Mouse (Mus musculus): Measurements from ENCODE around the gene Tln1. TPM values are rescaled to one million over a fixed set of nuclear protein-coding genes. Genes with fewer than 3 reads are reported as not detected.
"Not testable (repeated sequence)": the region's sequence is repeated elsewhere in the genome, so short reads cannot be mapped to it uniquely, and the experiment has no call there.

Tln1 gene
- total RNA-seq, 2 experiments from 2014 or later = 84.9 to 112 TPM

GRCm38 (mm10) chr4:43578376-43579204, 16.1 kb upstream of the Tln1 start, which contains the start of the genes Rgp1 and Gba2:
Gene Rgp1, plus strand, starts transcription at chr4:43578715.
Gene Gba2, minus strand, starts transcription at chr4:43578873.
- peak; percentile 83 for DNase-seq

GRCm38 (mm10) chr4:43577237-43577881, 14.9 kb upstream of the Tln1 start:
- no peak for DNase-seq

GRCm38 (mm10) chr4:43575356-43575755, 12.9 kb upstream of the Tln1 start:
- DNase-seq = no peak

GRCm38 (mm10) chr4:43573561-43573960, 11.1 kb upstream of the Tln1 start:
- DNase-seq = no peak

- DNase-seq = no peak
Observed at GRCm38 (mm10) chr4:43571395-43572045, 9.0 kb upstream of the Tln1 start.

- no peak for DNase-seq
Observed at GRCm38 (mm10) chr4:43567140-43567539, 4.6 kb upstream of the Tln1 start.

GRCm38 (mm10) chr4:43564231-43564630, 1.7 kb upstream of the Tln1 start:
- no peak for DNase-seq

- no peak for DNase-seq
Observed at GRCm38 (mm10) chr4:43563601-43563875, 1.0 kb upstream of the Tln1 start.

GRCm38 (mm10) chr4:43562769-43563600, 494 bp upstream of the Tln1 start:
- DNase-seq = no peak

- DNase-seq = no peak
Observed at GRCm38 (mm10) chr4:43561436-43561996, 975 bp downstream of the Tln1 start.

GRCm38 (mm10) chr4:43560976-43561375, 1.5 kb downstream of the Tln1 start:
- no peak for DNase-seq

- DNase-seq = no peak
Observed at GRCm38 (mm10) chr4:43560243-43560611, 2.3 kb downstream of the Tln1 start.

GRCm38 (mm10) chr4:43559519-43560242, 2.8 kb downstream of the Tln1 start:
- DNase-seq = no peak

GRCm38 (mm10) chr4:43558631-43559356, 3.7 kb downstream of the Tln1 start:
- peak; percentile 54 for DNase-seq

GRCm38 (mm10) chr4:43558028-43558630, 4.4 kb downstream of the Tln1 start:
- no peak for DNase-seq

- no peak for DNase-seq
Observed at GRCm38 (mm10) chr4:43555926-43556325, 6.6 kb downstream of the Tln1 start.

GRCm38 (mm10) chr4:43553891-43554290, 8.6 kb downstream of the Tln1 start:
- no peak for DNase-seq

- no peak for DNase-seq
Observed at GRCm38 (mm10) chr4:43552437-43552836, 10.1 kb downstream of the Tln1 start.

GRCm38 (mm10) chr4:43551854-43552253, 10.6 kb downstream of the Tln1 start:
- DNase-seq = not testable (repeated sequence)

- DNase-seq = no peak
Observed at GRCm38 (mm10) chr4:43549055-43549454, 13.4 kb downstream of the Tln1 start.

All from gastrocnemius, postnatal 10 days (tissue).